Mouse (Mus musculus) urinary bladder, postnatal 36 days (tissue): ENCODE results near the gene Olfr1434.
"Not testable (repeated sequence)": the region's sequence is repeated elsewhere in the genome, so short reads cannot be mapped to it uniquely, and the experiment has no call there.

Source experiments
- DNase-seq, 2 experiments: peaks; one replicate each; pipeline ENCODE4 v3.0.0; 2022; ENCODE audit warnings: low spot score in 2 of 2, mixed read lengths in 1 of 2

The Olfr1434 gene

GRCm38 (mm10) chr19:12279554-12279953 is at the start of gene Olfr1434:
Olfr1434 (plus strand) TSS chr19:12279854.
- DNase-seq, result no peak

- not testable (repeated sequence) for DNase-seq
Measured at GRCm38 (mm10) chr19:12232496-12232895, 47.2 kb upstream of the Olfr1434 start, which contains the start of gene Olfr1432. Olfr1432 (minus strand) TSS chr19:12232596.

GRCm38 (mm10) chr19:12241559-12241958 is 38.1 kb upstream of the Olfr1434 start, which contains the start of gene Olfr262:
Olfr262 (minus strand) TSS chr19:12241659.
- no peak for DNase-seq

- no peak for DNase-seq
Measured at GRCm38 (mm10) chr19:12260732-12261131, 18.9 kb upstream of the Olfr1434 start, which contains the start of gene Olfr235. Olfr235 (plus strand) TSS chr19:12261032.

- DNase-seq, result no peak
Measured at GRCm38 (mm10) chr19:12292979-12293378, 13.3 kb downstream of the Olfr1434 start.

- not testable (repeated sequence) for DNase-seq
Measured at GRCm38 (mm10) chr19:12299030-12299429, 19.4 kb downstream of the Olfr1434 start, which contains the start of gene Olfr1436. Olfr1436 (minus strand) TSS chr19:12299130.

- no peak for DNase-seq
Measured at GRCm38 (mm10) chr19:12325001-12325400, 45.3 kb downstream of the Olfr1434 start, which contains the start of gene Olfr1437. Olfr1437 (minus strand) TSS chr19:12325101.
